Mouse (Mus musculus) MEL (cell line): ENCODE results near the gene Lcn12. TPM values are rescaled to one million over a fixed set of nuclear protein-coding genes. Genes with fewer than 3 reads are reported as not detected.
A peak's percentile ranks its signal among the peaks of the same experiment; 100 is the strongest.

Source experiments
- DNase-seq: peaks from one replicate; pipeline ENCODE4 v3.0.0; 2011; ENCODE audit warnings: low read depth, low spot score
- H3K27ac ChIP-seq: 2 replicates; pipeline ENCODE4 v1.5.1; 2012; ENCODE audit warnings: low read depth, mild to moderate bottlenecking, control low read depth, low read length, moderate library complexity; ENCODE audit not compliant: control insufficient read depth
- H3K27me3 ChIP-seq, 2 experiments: fragments of 150-350 bp in 1 of 2; sonication (generic) in 1 of 2; 2 replicates each; pipeline ENCODE4 v1.6.1; 2012; ENCODE audit warnings: low read length in 2 of 2, mild to moderate bottlenecking in 2 of 2, improper control_type of control experiment in 1 of 2, moderate library complexity in 1 of 2; ENCODE audit not compliant: insufficient read depth in 2 of 2, control insufficient read depth in 1 of 2
- H3K36me3 ChIP-seq, 2 experiments: 2 replicates each; pipeline ENCODE4 v1.6.1; 2012 to 2014; ENCODE audit warnings: low read length in 2 of 2, improper control_type of control experiment in 1 of 2, inconsistent platforms in 1 of 2, mild to moderate bottlenecking in 1 of 2; ENCODE audit not compliant: insufficient read depth in 2 of 2, control insufficient read depth in 1 of 2
- H3K4me1 ChIP-seq, 2 experiments: fragments of 150-350 bp in 1 of 2; sonication (generic) in 1 of 2; 2 replicates each; pipeline ENCODE4 v1.6.1; 2012; ENCODE audit warnings: low read length in 2 of 2, improper control_type of control experiment in 1 of 2, mild to moderate bottlenecking in 1 of 2; ENCODE audit not compliant: insufficient read depth in 2 of 2, control insufficient read depth in 1 of 2
- H3K4me3 ChIP-seq, 2 experiments: fragments of 150-350 bp in 1 of 2; sonication (generic) in 1 of 2; 2 replicates each; pipeline ENCODE4 v1.5.1; 2012; ENCODE audit warnings: low read depth in 2 of 2, low read length in 2 of 2, mild to moderate bottlenecking in 2 of 2, moderate library complexity in 2 of 2, control low read depth in 1 of 2, improper control_type of control experiment in 1 of 2; ENCODE audit not compliant: control insufficient read depth in 1 of 2, insufficient read depth in 1 of 2
- H3K79me2 ChIP-seq: 2 replicates; pipeline ENCODE4 v1.6.1; 2012; ENCODE audit warnings: mild to moderate bottlenecking, low read length, moderate library complexity; ENCODE audit not compliant: control insufficient read depth, poor library complexity, insufficient read depth
- H3K9ac ChIP-seq: 2 replicates; pipeline ENCODE4 v1.6.1; 2012; ENCODE audit warnings: low read depth, mild to moderate bottlenecking, control low read depth, low read length, moderate library complexity; ENCODE audit not compliant: control insufficient read depth, poor library complexity, severe bottlenecking
- H3K9me3 ChIP-seq: fragments of 150-350 bp; sonication (generic); replicated peaks from 2 replicates; pipeline ENCODE4 v1.6.1; 2012; ENCODE audit warnings: mild to moderate bottlenecking, low read length, improper control_type of control experiment, moderate library complexity; ENCODE audit not compliant: insufficient read depth
- BHLHE40 ChIP-seq: IDR thresholded peaks from 2 replicates; pipeline ENCODE4 v1.6.1; 2012; ENCODE audit warnings: low read depth, mild to moderate bottlenecking, inconsistent platforms, low read length, improper control_type of control experiment, borderline replicate concordance
- CHD1 ChIP-seq: IDR thresholded peaks from 2 replicates; pipeline ENCODE4 v1.6.1; 2012; ENCODE audit warnings: low read depth, mild to moderate bottlenecking, inconsistent platforms, low read length, improper control_type of control experiment
- CTCF ChIP-seq, 3 experiments: IDR thresholded peaks in 2 of 3; conservative IDR thresholded peaks in 1 of 3; 2 replicates each; pipeline ENCODE4 v1.5.1; 2011 to 2012; ENCODE audit warnings: low read length in 3 of 3, low read depth in 2 of 3, mild to moderate bottlenecking in 2 of 3, improper control_type of control experiment in 1 of 3, inconsistent platforms in 1 of 3, mixed read lengths in 1 of 3, moderate library complexity in 1 of 3; ENCODE audit not compliant: control insufficient read depth in 1 of 3, insufficient read depth in 1 of 3, poor library complexity in 1 of 3, severe bottlenecking in 1 of 3
- EP300 ChIP-seq, 2 experiments: IDR thresholded peaks; 2 replicates each; pipeline ENCODE4 v1.6.1; 2011; ENCODE audit warnings: improper control_type of control experiment in 2 of 2, low read length in 2 of 2, low read depth in 1 of 2, mild to moderate bottlenecking in 1 of 2
- ETS1 ChIP-seq: IDR thresholded peaks from 2 replicates; pipeline ENCODE4 v1.6.1; 2012; ENCODE audit warnings: low read depth, mild to moderate bottlenecking, inconsistent platforms, low read length, improper control_type of control experiment, moderate library complexity
- GABPA ChIP-seq: IDR thresholded peaks from 2 replicates; pipeline ENCODE4 v1.6.1; 2012; ENCODE audit warnings: low read depth, mild to moderate bottlenecking, inconsistent platforms, low read length, improper control_type of control experiment, moderate library complexity
- JUND ChIP-seq: IDR thresholded peaks from 2 replicates; pipeline ENCODE4 v1.6.1; 2011; ENCODE audit warnings: low read depth, mild to moderate bottlenecking, improper control_type of control experiment, low read length
- MEF2A ChIP-seq: IDR thresholded peaks from 2 replicates; pipeline ENCODE4 v1.6.1; 2014; ENCODE audit warnings: low read depth, mild to moderate bottlenecking, inconsistent platforms, low read length, improper control_type of control experiment; ENCODE audit not compliant: poor library complexity, insufficient replicate concordance, severe bottlenecking; ENCODE audit errors: extremely low read depth
- MXI1 ChIP-seq: IDR thresholded peaks from 2 replicates; pipeline ENCODE4 v1.6.1; 2011; ENCODE audit warnings: mild to moderate bottlenecking, low read depth, low read length, improper control_type of control experiment
- POLR2AphosphoS2 ChIP-seq: IDR thresholded peaks from 2 replicates; pipeline ENCODE4 v1.6.1; 2011; ENCODE audit warnings: low read length, improper control_type of control experiment
- RAD21 ChIP-seq: IDR thresholded peaks from 2 replicates; pipeline ENCODE4 v1.6.1; 2011; ENCODE audit warnings: mild to moderate bottlenecking, low read depth, low read length, improper control_type of control experiment
- RCOR1 ChIP-seq: IDR thresholded peaks from 2 replicates; pipeline ENCODE4 v1.6.1; 2012; ENCODE audit warnings: low read depth, mild to moderate bottlenecking, inconsistent platforms, low read length, improper control_type of control experiment
- SIN3A ChIP-seq: IDR thresholded peaks from 2 replicates; pipeline ENCODE4 v1.6.1; 2012; ENCODE audit warnings: low read length, improper control_type of control experiment, inconsistent platforms
- SMC3 ChIP-seq: IDR thresholded peaks from 2 replicates; pipeline ENCODE4 v1.6.1; 2011; ENCODE audit warnings: low read depth, low read length, improper control_type of control experiment
- USF1 ChIP-seq: IDR thresholded peaks from 2 replicates; pipeline ENCODE4 v1.6.1; 2014; ENCODE audit warnings: low read depth, mild to moderate bottlenecking, inconsistent platforms, low read length, improper control_type of control experiment, moderate library complexity
- ZC3H11A ChIP-seq: IDR thresholded peaks from 2 replicates; pipeline ENCODE4 v1.6.1; 2012; ENCODE audit warnings: low read depth, mild to moderate bottlenecking, inconsistent platforms, low read length, improper control_type of control experiment
- ZMIZ1 ChIP-seq: IDR thresholded peaks from 2 replicates; pipeline ENCODE4 v1.6.1; 2012; ENCODE audit warnings: low read depth, mild to moderate bottlenecking, inconsistent platforms, low read length, improper control_type of control experiment, moderate library complexity
- polyA plus RNA-seq, 2 experiments: library from polyadenylated mRNA; stranded (reverse) in 1 of 2; unstranded in 1 of 2; fragments of >175 nt in 1 of 2; fragments of >200 nt in 1 of 2; gene quantifications; 2 replicates each; pipeline versions ENCODE4 v1.2.1 to v1.2.4; 2012; ENCODE audit warnings: low replicate concordance in 2 of 2, low read depth in 1 of 2; ENCODE audit not compliant: insufficient read length in 2 of 2, insufficient read depth in 1 of 2, missing spikeins in 1 of 2
- total RNA-seq: library from RNA; depleted of rRNA; stranded (reverse); fragments of 300-350 nt; gene quantifications from 2 replicates; pipeline ENCODE4 v1.2.3, GENCODE M21; 2012

The Lcn12 gene
- total and polyA plus RNA-seq, 3 experiments: not detected

DNA sequence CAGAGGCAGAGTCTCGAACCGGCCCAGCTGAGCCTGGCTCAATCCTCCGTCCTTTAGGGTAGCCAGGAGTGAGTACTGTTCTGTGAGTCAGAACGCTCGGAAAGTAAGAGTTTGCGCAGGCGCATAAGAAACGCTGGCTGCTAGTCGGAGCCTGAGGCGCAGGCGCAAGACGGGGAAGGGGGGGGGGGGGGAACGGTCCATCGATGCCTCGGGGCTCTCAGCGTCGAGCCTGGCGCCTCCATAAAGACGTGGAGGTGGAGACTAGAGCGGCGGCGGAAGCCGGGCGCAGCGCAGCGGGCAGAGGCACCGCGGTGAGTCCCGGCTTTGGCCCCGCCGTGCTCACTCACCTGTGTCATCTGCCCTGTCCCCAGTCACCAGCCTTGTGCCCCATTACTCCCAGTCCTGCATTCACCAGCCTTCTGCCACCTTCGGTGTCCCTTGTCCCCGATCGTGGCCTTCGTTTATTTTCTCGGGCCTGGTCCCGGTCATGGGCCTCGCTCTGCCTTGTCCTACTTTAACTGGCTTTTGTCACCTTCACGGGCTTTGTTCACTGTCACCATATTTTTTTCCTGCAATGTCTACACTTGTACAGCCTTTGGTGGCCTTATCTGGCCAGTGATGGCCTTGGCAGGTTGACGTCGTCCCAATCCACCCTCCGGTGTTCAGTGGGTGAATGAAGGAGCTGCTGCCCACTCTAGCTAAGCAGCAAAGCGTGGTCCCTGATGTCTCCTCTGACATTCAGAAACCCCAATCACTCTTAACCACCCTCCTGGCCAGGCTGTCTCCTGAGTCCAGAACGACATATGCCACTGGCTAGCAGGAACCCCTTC lies 7.1 kb upstream of the Lcn12 start, which contains the start of gene Fbxw5 (continued):
- no peak for TF ChIP-seq JUND
- TF ChIP-seq MEF2A: no peak
- peak; percentile 82 for TF ChIP-seq MXI1
- peak; percentile 97 for TF ChIP-seq SIN3A

DNA sequence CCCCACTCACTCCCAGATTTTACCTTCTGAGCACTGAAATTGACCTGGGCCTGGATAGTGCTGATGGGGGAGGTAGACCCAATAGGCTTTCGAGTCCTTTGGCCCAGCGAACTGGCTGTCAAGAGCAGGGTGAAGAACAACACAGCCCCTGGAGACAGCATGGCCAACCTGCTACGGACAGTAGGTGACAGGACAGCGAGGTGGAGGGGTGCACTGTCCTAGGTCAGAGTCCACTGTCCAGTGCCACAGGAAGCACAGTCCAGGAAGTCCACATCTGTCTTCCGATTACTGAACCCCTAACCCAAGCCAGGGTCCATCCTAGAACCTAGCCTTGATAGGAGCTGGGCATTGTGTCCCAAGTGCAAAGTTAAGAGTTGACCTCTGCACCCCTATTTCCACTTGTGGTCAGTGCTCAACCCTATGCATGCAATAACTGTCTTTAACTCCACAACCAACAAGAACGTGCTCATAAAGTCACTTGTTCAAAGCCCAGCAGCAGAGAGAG lies 6.4 kb upstream of the Lcn12 start:
- Histone ChIP-seq H3K9me3 (no peaks in the 10 kb centered on the region), H3K4me1 (peaks cover 10 to 36% of the 10 kb centered on the region in 2 experiments), H3K4me3 (peak overlapping the region; percentile 63 to 70), H3K9ac (peak overlapping the region; percentile 69), H3K27ac (peak overlapping the region; percentile 56), H3K79me2 (peaks cover 9% of the 10 kb centered on the region), H3K36me3 (peaks cover 0 to 29% of the 10 kb centered on the region in 2 experiments; a peak in 2 of 4 replicates), H3K27me3 (no peaks in the 10 kb centered on the region)
- TF ChIP-seq ZMIZ1 (no peak), POLR2AphosphoS2 (0 out of 2 replicates have a peak, but pooled peaks have one; percentile 62), EP300 (IDR thresholded peaks at IDR 0.05; ENCODE audit: low read depth in 1 of 2, low read length in 2 of 2) (no peak), CHD1 (no peak), MXI1 (no peak)
- peak; percentile 33 for DNase-seq

- Histone ChIP-seq H3K4me3 (no peak overlapping the region), H3K79me2 (peaks cover 9% of the 10 kb centered on the region), H3K27ac (peak overlapping the region; percentile 74), H3K36me3 (peaks cover 0 to 29% of the 10 kb centered on the region in 2 experiments; a peak in 2 of 4 replicates), H3K4me1 (peaks cover 10 to 36% of the 10 kb centered on the region in 2 experiments), H3K9me3 (no peaks in the 10 kb centered on the region), H3K9ac (peak overlapping the region; percentile 51), H3K27me3 (no peaks in the 10 kb centered on the region)
- TF ChIP-seq SMC3 (0 out of 2 replicates have a peak, but pooled peaks have one; percentile 16), GABPA (no peak), EP300 (IDR thresholded peaks at IDR 0.05; ENCODE audit: low read depth in 1 of 2, low read length in 2 of 2) (no peak), CTCF (IDR thresholded peaks at IDR 0.05 in 2 of 3, conservative IDR thresholded peaks at IDR 0.05 in 1 of 3; ENCODE audit: control insufficient read depth in 1 of 3, insufficient read depth in 1 of 3, low read depth in 2 of 3, low read length in 3 of 3, poor library complexity in 1 of 3, severe bottlenecking in 1 of 3) (peak in 2 of 3 experiments; percentile 38 to 39; a peak in 4 of 6 replicates), RCOR1 (no peak), USF1 (no peak), RAD21 (peak; percentile 25), BHLHE40 (no peak), JUND (no peak), ZC3H11A (no peak), ETS1 (no peak)
- no peak for DNase-seq
Observed at GRCm38 (mm10) chr2:25498622-25499478, 5.1 kb upstream of the Lcn12 start.
